Mouse (Mus musculus): ENCODE measurements around the gene Syne3. TPM values are rescaled to one million over a fixed set of nuclear protein-coding genes. Genes with fewer than 3 reads are reported as not detected.

The Syne3 gene
- 11.6 TPM for polyA plus RNA-seq (2012; fragmentation: generic; extraction: Trizol)

- peak within 1 kb of the TSS; percentile 71 for H3ac ChIP-seq (ENCODE audit: control insufficient read depth, insufficient read length)
- no peaks in the 10 kb centered on the region for H3K27me3 ChIP-seq (ENCODE audit: control insufficient read depth, insufficient read depth, insufficient read length)
- no peak for TF ChIP-seq REST (IDR thresholded peaks at IDR 0.05; ENCODE audit: insufficient read depth, insufficient read length)
- TF ChIP-seq TCF3 (IDR thresholded peaks at IDR 0.05; ENCODE audit: insufficient read length, low read depth) = no peak
- peak in 2 of 3 experiments; percentile 90 to 97 for TF ChIP-seq MYOD1 (IDR thresholded peaks at IDR 0.05; ENCODE audit: control insufficient read depth in 1 of 3, insufficient read length in 2 of 3, low read depth in 2 of 3)
- peak; percentile 83 for TF ChIP-seq POLR2AphosphoS2 (IDR thresholded peaks at IDR 0.05; ENCODE audit: insufficient read length, low read depth)
- no peak for TF ChIP-seq CEBPB (IDR thresholded peaks at IDR 0.05; ENCODE audit: insufficient read depth, poor library complexity, severe bottlenecking)
- TF ChIP-seq E2F4 (IDR thresholded peaks at IDR 0.05; ENCODE audit: insufficient read depth) = peak; percentile 59
- TF ChIP-seq SRF (IDR thresholded peaks at IDR 0.05; ENCODE audit: control insufficient read depth, insufficient read length, low read depth) = no peak
- TF ChIP-seq POLR2A (IDR thresholded peaks at IDR 0.05; ENCODE audit: insufficient read length, low read depth) = peak; percentile 84
- TF ChIP-seq TCF12 (IDR thresholded peaks at IDR 0.05; ENCODE audit: insufficient read depth, poor library complexity, severe bottlenecking) = no peak
- peak; percentile 15 to 95 (median 94) for TF ChIP-seq MYOG (IDR thresholded peaks at IDR 0.05; ENCODE audit: control insufficient read depth in 1 of 3, insufficient read depth in 1 of 3, insufficient read length in 2 of 3, low read depth in 2 of 3)
- TF ChIP-seq MAX (IDR thresholded peaks at IDR 0.05; ENCODE audit: low read depth) = no peak
- no peak for TF ChIP-seq USF1 (IDR thresholded peaks at IDR 0.05; ENCODE audit: low read depth)
- H3K4me3 ChIP-seq = peak within 1 kb of the TSS; percentile 67
- H3K4me2 ChIP-seq (ENCODE audit: low read depth) = peak within 1 kb of the TSS; percentile 97
- H3K79me2 ChIP-seq (ENCODE audit: control insufficient read depth, insufficient read depth) = peaks cover 44% of the 10 kb centered on the region
- H3K36me3 ChIP-seq (ENCODE audit: control insufficient read depth, insufficient read depth) = no peaks in the 10 kb centered on the region
Observed at GRCm38 (mm10) chr12:105009370-105010212, at the start of gene Syne3. Gene Syne3, minus strand, starts transcription at chr12:105009809.

GRCm38 (mm10) chr12:105055308-105055707 is 45.7 kb upstream of the Syne3 start:
- Histone ChIP-seq H3K4me2 (ENCODE audit: low read depth) (no peak overlapping the region), H3K27me3 (ENCODE audit: control insufficient read depth, insufficient read depth, insufficient read length) (no peaks in the 10 kb centered on the region), H3K79me2 (ENCODE audit: control insufficient read depth, insufficient read depth) (no peaks in the 10 kb centered on the region), H3K4me3 (no peak overlapping the region), H3ac (ENCODE audit: control insufficient read depth, insufficient read length) (no peak overlapping the region), H3K36me3 (ENCODE audit: control insufficient read depth, insufficient read depth) (no peaks in the 10 kb centered on the region)
- no peak for TF ChIP-seq SRF (IDR thresholded peaks at IDR 0.05; ENCODE audit: control insufficient read depth, insufficient read length, low read depth)
- no peak for TF ChIP-seq MYOG (IDR thresholded peaks at IDR 0.05; ENCODE audit: control insufficient read depth in 1 of 3, insufficient read depth in 1 of 3, insufficient read length in 2 of 3, low read depth in 2 of 3)
- TF ChIP-seq MAX (IDR thresholded peaks at IDR 0.05; ENCODE audit: low read depth) = no peak
- TF ChIP-seq POLR2A (IDR thresholded peaks at IDR 0.05; ENCODE audit: insufficient read length, low read depth) = no peak
- TF ChIP-seq USF1 (IDR thresholded peaks at IDR 0.05; ENCODE audit: low read depth) = no peak
- no peak for TF ChIP-seq REST (IDR thresholded peaks at IDR 0.05; ENCODE audit: insufficient read depth, insufficient read length)
- TF ChIP-seq MYOD1 (IDR thresholded peaks at IDR 0.05; ENCODE audit: control insufficient read depth in 1 of 3, insufficient read length in 2 of 3, low read depth in 2 of 3) = no peak

GRCm38 (mm10) chr12:105054041-105054440 is 44.4 kb upstream of the Syne3 start:
- H3K4me2 ChIP-seq (ENCODE audit: low read depth) = no peak overlapping the region
- H3ac ChIP-seq (ENCODE audit: control insufficient read depth, insufficient read length) = no peak overlapping the region
- H3K27me3 ChIP-seq (ENCODE audit: control insufficient read depth, insufficient read depth, insufficient read length) = no peaks in the 10 kb centered on the region
- H3K4me3 ChIP-seq = no peak overlapping the region
- TF ChIP-seq CEBPB (IDR thresholded peaks at IDR 0.05; ENCODE audit: insufficient read depth, poor library complexity, severe bottlenecking) = no peak
- no peak for TF ChIP-seq SRF (IDR thresholded peaks at IDR 0.05; ENCODE audit: control insufficient read depth, insufficient read length, low read depth)
- no peak for TF ChIP-seq MYOG (IDR thresholded peaks at IDR 0.05; ENCODE audit: control insufficient read depth in 1 of 3, insufficient read depth in 1 of 3, insufficient read length in 2 of 3, low read depth in 2 of 3)
- TF ChIP-seq E2F4 (IDR thresholded peaks at IDR 0.05; ENCODE audit: insufficient read depth) = no peak
- TF ChIP-seq USF1 (IDR thresholded peaks at IDR 0.05; ENCODE audit: low read depth) = no peak
- no peak for TF ChIP-seq REST (IDR thresholded peaks at IDR 0.05; ENCODE audit: insufficient read depth, insufficient read length)
- TF ChIP-seq TCF3 (IDR thresholded peaks at IDR 0.05; ENCODE audit: insufficient read length, low read depth) = no peak
- no peak for TF ChIP-seq MYOD1 (IDR thresholded peaks at IDR 0.05; ENCODE audit: control insufficient read depth in 1 of 3, insufficient read length in 2 of 3, low read depth in 2 of 3)
- no peaks in the 10 kb centered on the region for H3K79me2 ChIP-seq (ENCODE audit: control insufficient read depth, insufficient read depth)
- no peaks in the 10 kb centered on the region for H3K36me3 ChIP-seq (ENCODE audit: control insufficient read depth, insufficient read depth)

GRCm38 (mm10) chr12:105050898-105051297 is 41.3 kb upstream of the Syne3 start:
- no peak overlapping the region for H3K4me2 ChIP-seq (ENCODE audit: low read depth)

GRCm38 (mm10) chr12:105049813-105050212 is 40.2 kb upstream of the Syne3 start:
- Histone ChIP-seq H3ac (ENCODE audit: control insufficient read depth, insufficient read length) (no peak overlapping the region), H3K4me2 (ENCODE audit: low read depth) (no peak overlapping the region), H3K4me3 (no peak overlapping the region), H3K79me2 (ENCODE audit: control insufficient read depth, insufficient read depth) (no peaks in the 10 kb centered on the region), H3K36me3 (ENCODE audit: control insufficient read depth, insufficient read depth) (no peaks in the 10 kb centered on the region), H3K27me3 (ENCODE audit: control insufficient read depth, insufficient read depth, insufficient read length) (no peaks in the 10 kb centered on the region)
- TF ChIP-seq POLR2AphosphoS2 (IDR thresholded peaks at IDR 0.05; ENCODE audit: insufficient read length, low read depth) (no peak), POLR2A (IDR thresholded peaks at IDR 0.05; ENCODE audit: insufficient read length, low read depth) (no peak), TCF3 (IDR thresholded peaks at IDR 0.05; ENCODE audit: insufficient read length, low read depth) (no peak), MYOG (IDR thresholded peaks at IDR 0.05; ENCODE audit: control insufficient read depth in 1 of 3, insufficient read depth in 1 of 3, insufficient read length in 2 of 3, low read depth in 2 of 3) (no peak), TCF12 (IDR thresholded peaks at IDR 0.05; ENCODE audit: insufficient read depth, poor library complexity, severe bottlenecking) (no peak), MAX (IDR thresholded peaks at IDR 0.05; ENCODE audit: low read depth) (no peak), REST (IDR thresholded peaks at IDR 0.05; ENCODE audit: insufficient read depth, insufficient read length) (no peak), E2F4 (IDR thresholded peaks at IDR 0.05; ENCODE audit: insufficient read depth) (no peak), SRF (IDR thresholded peaks at IDR 0.05; ENCODE audit: control insufficient read depth, insufficient read length, low read depth) (no peak), MYOD1 (IDR thresholded peaks at IDR 0.05; ENCODE audit: control insufficient read depth in 1 of 3, insufficient read length in 2 of 3, low read depth in 2 of 3) (no peak), CEBPB (IDR thresholded peaks at IDR 0.05; ENCODE audit: insufficient read depth, poor library complexity, severe bottlenecking) (no peak), USF1 (IDR thresholded peaks at IDR 0.05; ENCODE audit: low read depth) (no peak)

More at GRCm38 (mm10) chr12:105050898-105051297, 41.3 kb upstream of the Syne3 start:
- H3K27me3 ChIP-seq (ENCODE audit: control insufficient read depth, insufficient read depth, insufficient read length) = no peaks in the 10 kb centered on the region
- no peak for TF ChIP-seq SRF (IDR thresholded peaks at IDR 0.05; ENCODE audit: control insufficient read depth, insufficient read length, low read depth)
- no peak for TF ChIP-seq E2F4 (IDR thresholded peaks at IDR 0.05; ENCODE audit: insufficient read depth)
- no peak overlapping the region for H3ac ChIP-seq (ENCODE audit: control insufficient read depth, insufficient read length)
- H3K79me2 ChIP-seq (ENCODE audit: control insufficient read depth, insufficient read depth) = no peaks in the 10 kb centered on the region
- H3K4me3 ChIP-seq = no peak overlapping the region
- no peaks in the 10 kb centered on the region for H3K36me3 ChIP-seq (ENCODE audit: control insufficient read depth, insufficient read depth)
